Mouse (Mus musculus) liver, embryonic 16.5 days (tissue): ENCODE data around the gene Phkg2. TPM values are rescaled to one million over a fixed set of nuclear protein-coding genes. Genes with fewer than 3 reads are reported as not detected.

Experiments used
- ATAC-seq: fragments of 200-750 bp; cut with Nextera tagmentation; 2 replicates; pipeline ENCODE4 v1.8.0; 2017; ENCODE audit warnings: low read depth, mild to moderate bottlenecking, moderate number of reproducible peaks, moderate library complexity
- H3K27ac ChIP-seq: fragments of 300-500 bp; sonication (generic); 2 replicates; pipeline ENCODE4 v1.5.1; 2014; ENCODE audit warnings: mild to moderate bottlenecking, low read length
- H3K27me3 ChIP-seq: fragments of 300-500 bp; sonication (generic); 2 replicates; pipeline ENCODE4 v1.6.1; 2014; ENCODE audit warnings: low read depth, low read length, mixed read lengths; ENCODE audit not compliant: control insufficient read depth, insufficient read depth
- H3K36me3 ChIP-seq: fragments of 300-500 bp; sonication (generic); 2 replicates; pipeline ENCODE4 v1.6.1; 2014; ENCODE audit warnings: mild to moderate bottlenecking; ENCODE audit not compliant: control insufficient read depth, insufficient read depth
- H3K4me1 ChIP-seq: fragments of 300-500 bp; sonication (generic); 2 replicates; pipeline ENCODE4 v1.6.1; 2014; ENCODE audit warnings: low read depth, low read length, mixed read lengths; ENCODE audit not compliant: control insufficient read depth
- H3K4me2 ChIP-seq: fragments of 300-500 bp; sonication (generic); 2 replicates; pipeline ENCODE4 v1.6.1; 2014; ENCODE audit warnings: low read depth, low read length, mixed read lengths
- H3K4me3 ChIP-seq: fragments of 300-500 bp; sonication (generic); 2 replicates; pipeline ENCODE4 v1.5.1; 2014; ENCODE audit warnings: low read depth, mild to moderate bottlenecking, low read length
- H3K9ac ChIP-seq: fragments of 300-500 bp; sonication (generic); 2 replicates; pipeline ENCODE4 v1.6.1; 2014; ENCODE audit warnings: low read depth, low read length
- H3K9me3 ChIP-seq: fragments of 300-500 bp; sonication (generic); replicated peaks from 2 replicates; pipeline ENCODE4 v1.6.1; 2016; ENCODE audit warnings: low read length; ENCODE audit not compliant: control insufficient read depth
- WGBS: fragments of 180-500 bp; shearing (Covaris S2); extraction: QIAGEN DNeasy Blood & Tissue Kit; methylation state at CpG from one replicate; pipeline ENCODE4 v1.1.7; 2014; ENCODE audit not compliant: insufficient replicate concordance; 5-methylcytosine and 5-hydroxymethylcytosine counted together
- polyA plus RNA-seq: library from polyadenylated mRNA; unstranded; fragments of >200 nt; fragmentation: Nextera tagmentation; extraction: Ambion mirVana; gene quantifications from 2 replicates; pipeline ENCODE4 v1.2.1, GENCODE M21; 2015

Gene Phkg2
- polyA plus RNA-seq, 1 experiment from 2014 or later, result 21.1 TPM

DNA sequence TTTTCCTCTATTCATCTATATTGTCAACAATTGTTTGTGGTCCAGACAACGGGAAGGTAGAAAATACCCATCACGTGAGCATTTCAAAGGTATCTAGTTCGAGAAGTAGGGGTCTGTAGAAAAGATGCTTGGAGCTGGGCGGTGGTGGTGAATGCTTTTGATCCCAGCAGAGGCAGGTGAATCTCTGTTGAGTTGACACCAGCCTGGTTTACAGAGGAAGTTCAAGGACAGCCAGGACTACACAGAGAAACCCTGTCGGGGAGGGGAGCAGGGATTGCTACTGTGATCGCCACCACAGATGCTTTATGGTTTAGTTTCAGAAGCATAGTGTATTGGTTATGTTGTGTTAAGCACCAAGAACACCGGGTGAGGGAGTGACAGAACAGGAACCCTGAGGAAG lies 975 bp downstream of the Phkg2 start:
- H3K9ac ChIP-seq, result peak overlapping the region; percentile 86
- peak overlapping the region; percentile 72 for H3K27ac ChIP-seq
- H3K36me3 ChIP-seq, result peaks cover 16% of the 10 kb centered on the region
- H3K9me3 ChIP-seq, result no peaks in the 10 kb centered on the region
- peak overlapping the region; percentile 96 for H3K4me2 ChIP-seq
- ATAC-seq, result no peak
- WGBS, result 9% methylated on average over 7 of the region's 7 CpGs
- H3K27me3 ChIP-seq, result no peaks in the 10 kb centered on the region
- H3K4me3 ChIP-seq, result peak overlapping the region; percentile 87
- H3K4me1 ChIP-seq, result peaks cover 17% of the 10 kb centered on the region

DNA sequence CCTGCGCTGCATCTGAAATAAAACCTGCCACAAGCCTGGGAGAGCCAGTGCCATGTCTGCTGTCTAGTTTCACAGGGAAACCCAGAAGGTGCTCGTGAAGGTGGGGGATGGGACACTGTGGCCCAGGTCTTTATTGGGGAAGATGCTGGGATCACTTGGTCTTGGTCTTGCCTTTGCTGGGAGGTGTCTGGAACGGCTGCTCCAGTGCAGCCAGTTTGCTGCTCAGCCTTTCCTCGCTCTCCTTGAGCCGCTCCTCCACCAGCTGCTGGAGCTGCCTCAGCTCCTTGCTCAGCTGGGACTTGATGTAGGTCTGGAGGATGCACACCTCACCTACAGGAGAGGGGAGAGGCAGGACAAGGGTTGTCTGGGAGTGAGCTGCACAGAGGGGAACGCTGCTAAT lies 10.1 kb downstream of the Phkg2 start:
- 82% methylated on average over 6 of the region's 6 CpGs for WGBS

DNA sequence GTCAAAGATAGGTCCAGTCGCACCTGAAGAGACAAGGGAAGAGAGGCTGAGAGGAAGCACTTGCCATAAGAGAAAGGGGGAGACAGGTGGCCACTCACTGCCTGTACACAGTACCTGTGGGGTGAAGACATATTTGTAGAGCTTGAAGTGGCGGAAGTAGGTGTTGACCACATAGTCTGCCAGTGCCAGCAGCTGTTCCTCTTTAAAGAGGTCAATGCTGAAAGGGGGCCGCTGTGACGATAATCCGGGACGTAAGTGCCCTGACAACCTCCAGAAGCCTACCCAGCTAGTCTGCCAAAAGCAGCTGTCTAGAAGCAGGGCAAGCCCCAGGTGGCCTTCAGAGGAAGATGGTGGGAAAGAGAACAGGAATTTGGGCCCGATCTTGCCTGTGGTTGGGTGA lies 11.9 kb downstream of the Phkg2 start:
- no peak for ATAC-seq
- H3K4me3 ChIP-seq, result no peak overlapping the region
- H3K9ac ChIP-seq, result no peak overlapping the region
- H3K27ac ChIP-seq, result no peak overlapping the region
- peaks cover 16% of the 10 kb centered on the region for H3K36me3 ChIP-seq
- H3K4me2 ChIP-seq, result no peak overlapping the region
- 80% methylated on average over 7 of the region's 7 CpGs for WGBS
- peaks cover 38% of the 10 kb centered on the region for H3K4me1 ChIP-seq
- no peaks in the 10 kb centered on the region for H3K9me3 ChIP-seq
- no peaks in the 10 kb centered on the region for H3K27me3 ChIP-seq

More for the DNA sequence above, 10.1 kb downstream of the Phkg2 start:
- no peaks in the 10 kb centered on the region for H3K9me3 ChIP-seq
- H3K4me2 ChIP-seq, result no peak overlapping the region
- no peak overlapping the region for H3K4me3 ChIP-seq
- H3K9ac ChIP-seq, result no peak overlapping the region
- ATAC-seq, result no peak
- H3K27ac ChIP-seq, result no peak overlapping the region
- no peaks in the 10 kb centered on the region for H3K27me3 ChIP-seq
- H3K4me1 ChIP-seq, result peaks cover 29% of the 10 kb centered on the region
- peaks cover 23% of the 10 kb centered on the region for H3K36me3 ChIP-seq

DNA sequence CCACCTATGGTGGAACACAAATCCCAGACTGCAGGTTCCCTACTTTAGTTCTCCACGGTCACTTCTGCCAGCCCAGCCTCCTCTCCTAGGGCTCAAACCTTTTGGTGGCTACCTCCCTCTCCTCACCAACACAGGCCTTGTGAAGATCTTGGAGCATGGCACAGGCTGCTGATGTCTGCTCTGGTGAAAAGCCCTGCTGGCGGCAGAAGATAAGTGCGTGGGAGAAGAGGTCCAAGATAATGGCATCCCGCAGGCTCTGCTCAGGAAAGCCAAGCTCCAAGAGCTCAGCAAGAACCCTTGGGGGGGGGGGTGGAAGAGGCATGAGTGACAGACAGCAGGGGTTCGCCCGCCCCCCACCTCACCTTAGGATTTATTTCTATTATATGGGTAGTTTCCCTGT lies 13.0 kb downstream of the Phkg2 start:
- Histone ChIP-seq H3K4me3 (no peak overlapping the region), H3K4me2 (peak overlapping the region; percentile 28), H3K4me1 (peaks cover 38% of the 10 kb centered on the region), H3K27me3 (no peaks in the 10 kb centered on the region), H3K9ac (peak overlapping the region; percentile 21; the same call in 1 of the 2 replicates), H3K27ac (peak overlapping the region; percentile 69), H3K36me3 (peaks cover 27% of the 10 kb centered on the region), H3K9me3 (no peaks in the 10 kb centered on the region)
- peak; percentile 41; the same call in 1 of the 2 replicates for ATAC-seq
- 37% methylated on average over 6 of the region's 6 CpGs for WGBS

DNA sequence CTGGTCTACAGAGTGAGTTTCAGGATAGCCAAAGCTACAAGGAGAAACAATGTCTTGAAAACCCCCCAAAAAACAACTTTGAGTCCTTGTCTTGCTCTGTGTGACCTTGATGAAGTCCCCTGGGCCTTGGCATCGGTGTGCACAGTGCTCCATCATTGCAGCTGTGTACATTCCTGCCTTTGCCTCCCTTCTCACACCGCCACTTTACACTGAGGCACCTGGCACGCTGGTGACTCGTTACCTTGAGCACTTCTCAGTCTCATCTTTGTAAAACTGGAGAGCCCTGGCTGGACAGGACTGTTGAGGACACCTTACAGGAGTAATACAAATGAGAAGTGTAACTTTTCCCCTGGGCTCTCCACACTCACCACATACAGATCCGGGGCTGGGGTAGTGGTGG lies 14.1 kb downstream of the Phkg2 start:
- H3K4me1 ChIP-seq, result peaks cover 38% of the 10 kb centered on the region
- WGBS, result 70% methylated on average over 5 of the region's 5 CpGs
- no peak for ATAC-seq
- peak overlapping the region; percentile 69; the same call in 1 of the 2 replicates for H3K9ac ChIP-seq
- H3K27me3 ChIP-seq, result no peaks in the 10 kb centered on the region
- no peaks in the 10 kb centered on the region for H3K9me3 ChIP-seq
- H3K4me2 ChIP-seq, result peak overlapping the region; percentile 97
- peak overlapping the region; percentile 72 for H3K27ac ChIP-seq
- peak overlapping the region; percentile 92 for H3K4me3 ChIP-seq
- H3K36me3 ChIP-seq, result peaks cover 33% of the 10 kb centered on the region

DNA sequence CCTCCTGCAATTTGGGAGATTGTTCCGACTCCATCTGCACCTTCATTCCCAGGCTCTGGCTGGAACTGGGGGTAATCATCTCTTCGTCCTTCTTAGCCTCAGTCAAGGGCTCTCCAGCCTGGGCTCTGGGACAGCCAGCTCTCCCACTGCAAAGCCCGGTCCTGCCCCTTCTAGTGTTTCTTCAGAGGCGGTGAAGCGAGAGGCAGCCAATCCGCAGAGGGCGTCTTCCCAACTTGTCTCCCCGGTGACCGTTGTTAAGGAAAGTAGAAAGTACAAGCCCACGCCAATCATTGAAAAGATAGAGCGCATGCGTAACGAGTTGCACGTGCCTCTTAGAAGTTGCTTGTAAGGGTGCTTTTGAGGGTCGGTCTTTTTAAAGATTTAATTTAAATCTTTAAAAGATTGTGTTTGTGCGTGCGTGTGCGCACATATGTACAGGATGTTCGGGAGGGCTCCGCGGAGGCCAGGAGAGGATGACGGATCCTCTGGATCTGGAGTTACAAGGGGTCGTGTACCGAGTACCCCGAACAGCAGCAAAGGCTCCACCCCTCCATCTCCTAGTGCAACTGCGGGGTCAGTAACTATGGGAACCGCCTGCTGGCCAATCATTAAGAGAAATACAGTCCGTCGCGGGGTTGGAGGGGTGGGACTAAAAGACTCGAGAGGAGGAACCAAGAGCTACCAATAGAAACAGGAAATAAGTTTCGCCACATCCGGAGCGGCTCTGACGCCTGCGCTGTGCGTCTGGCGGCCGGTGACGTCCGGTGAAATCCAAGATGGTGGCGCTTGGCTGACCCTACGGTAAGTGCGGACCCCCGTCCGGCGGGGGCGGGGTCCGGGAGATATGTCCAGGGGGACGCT lies 15.1 kb downstream of the Phkg2 start, which contains the start of the genes Ccdc189 and Rnf40:
Ccdc189 (minus strand) TSS at position 585 of the 861 bp plus-strand sequence.
Rnf40 (plus strand) TSS at position 757 of the 861 bp plus-strand sequence.
- WGBS, result under 1% methylated on average over 50 of the region's 50 CpGs
- H3K4me3 ChIP-seq, result peak within 1 kb of the TSS; percentile 92
- peak; percentile 91 for ATAC-seq
- peak within 1 kb of the TSS; percentile 92 for H3K9ac ChIP-seq
- H3K36me3 ChIP-seq, result peaks cover 33% of the 10 kb centered on the region
- H3K9me3 ChIP-seq, result no peaks in the 10 kb centered on the region
- H3K27ac ChIP-seq, result peak within 1 kb of the TSS; percentile 72
- no peaks in the 10 kb centered on the region for H3K27me3 ChIP-seq
- H3K4me2 ChIP-seq, result peak within 1 kb of the TSS; percentile 97
- H3K4me1 ChIP-seq, result peaks cover 38% of the 10 kb centered on the region

DNA sequence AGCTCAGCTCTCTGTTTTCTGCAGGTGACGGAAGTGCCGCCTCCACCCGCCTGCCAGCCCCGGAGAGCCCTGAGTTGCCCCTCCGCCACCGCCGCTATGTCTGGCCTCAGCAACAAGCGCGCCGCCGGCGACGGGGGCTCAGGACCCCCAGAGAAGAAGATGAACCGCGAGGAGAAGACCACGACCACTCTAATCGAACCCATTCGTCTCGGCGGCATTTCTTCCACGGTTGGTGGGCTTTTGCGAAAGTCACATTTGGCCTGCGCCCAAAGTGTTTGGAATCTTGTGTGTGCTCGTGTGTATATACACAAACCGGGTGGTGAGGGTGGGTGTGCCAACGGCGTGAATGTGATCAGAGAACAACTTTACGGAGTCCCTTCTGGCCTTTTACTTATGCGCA lies 15.8 kb downstream of the Phkg2 start:
- Histone ChIP-seq H3K4me2 (peak overlapping the region; percentile 97), H3K9me3 (no peaks in the 10 kb centered on the region), H3K4me3 (peak overlapping the region; percentile 92), H3K9ac (peak overlapping the region; percentile 92), H3K4me1 (peaks cover 38% of the 10 kb centered on the region), H3K27me3 (no peaks in the 10 kb centered on the region), H3K36me3 (peaks cover 39% of the 10 kb centered on the region), H3K27ac (peak overlapping the region; percentile 68)
- 5% methylated on average over 29 of the region's 29 CpGs for WGBS
- ATAC-seq, result peak; percentile 2; the same call in 1 of the 2 replicates

DNA sequence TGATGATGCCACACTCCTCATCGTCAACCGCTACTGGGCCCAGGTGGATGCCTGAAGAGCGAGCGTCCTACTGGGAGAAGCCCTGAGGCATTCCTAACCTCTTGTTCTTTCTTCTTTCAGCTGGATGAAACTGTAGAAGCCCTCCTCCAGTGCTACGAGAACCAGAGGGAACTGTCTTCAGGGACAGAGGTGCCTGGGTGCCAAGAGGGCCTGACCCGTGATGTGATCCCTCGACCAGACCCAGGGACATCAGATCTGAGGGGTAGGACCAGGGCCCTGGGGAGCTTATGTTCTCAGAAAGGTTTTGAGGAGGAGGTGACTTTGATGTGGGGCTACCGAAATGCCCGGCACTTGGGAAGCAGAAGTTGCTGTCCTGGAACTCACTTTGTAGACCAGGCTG lies 16.5 kb downstream of the Phkg2 start:
- Histone ChIP-seq H3K4me3 (peak overlapping the region; percentile 92), H3K27me3 (no peaks in the 10 kb centered on the region), H3K9ac (no peak overlapping the region), H3K36me3 (peaks cover 45% of the 10 kb centered on the region), H3K4me2 (peak overlapping the region; percentile 97), H3K4me1 (peaks cover 38% of the 10 kb centered on the region), H3K27ac (no peak overlapping the region), H3K9me3 (no peaks in the 10 kb centered on the region)
- 89% methylated on average over 9 of the region's 9 CpGs for WGBS
- no peak for ATAC-seq

DNA sequence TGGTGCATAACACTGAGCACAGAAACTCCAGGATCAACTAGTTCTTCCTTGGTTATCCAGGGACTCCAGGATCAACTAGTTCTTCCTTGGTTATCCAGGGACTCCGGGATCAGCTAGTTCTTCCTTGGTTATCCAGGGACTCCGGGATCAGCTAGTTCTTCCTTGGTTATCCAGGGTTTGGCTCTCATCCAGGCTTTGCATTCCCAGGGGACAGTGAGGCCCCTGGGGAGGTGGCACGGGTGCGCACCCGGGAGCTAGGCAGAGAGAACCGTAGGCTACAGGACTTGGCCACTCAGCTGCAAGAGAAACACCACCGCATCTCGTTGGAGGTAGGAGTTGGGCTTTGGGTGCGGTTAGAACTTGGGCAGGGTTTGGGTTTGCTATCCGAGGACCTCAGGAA lies 18.0 kb downstream of the Phkg2 start:
- Histone ChIP-seq H3K4me2 (no peak overlapping the region), H3K36me3 (peaks cover 59% of the 10 kb centered on the region), H3K4me3 (no peak overlapping the region), H3K27ac (no peak overlapping the region), H3K27me3 (no peaks in the 10 kb centered on the region), H3K9me3 (no peaks in the 10 kb centered on the region), H3K9ac (no peak overlapping the region), H3K4me1 (peaks cover 28% of the 10 kb centered on the region)
- WGBS, result 85% methylated on average over 10 of the region's 10 CpGs
- ATAC-seq, result no peak
